Mouse (Mus musculus): Measurements from ENCODE around the gene Slc34a2.

Gene Slc34a2

GRCm38 (mm10) chr5:53037781-53038180 is at the start of gene Slc34a2:
Gene Slc34a2, plus strand, starts transcription at chr5:53038081.
- no peak for DNase-seq (ENCODE audit: low read depth)

DNA sequence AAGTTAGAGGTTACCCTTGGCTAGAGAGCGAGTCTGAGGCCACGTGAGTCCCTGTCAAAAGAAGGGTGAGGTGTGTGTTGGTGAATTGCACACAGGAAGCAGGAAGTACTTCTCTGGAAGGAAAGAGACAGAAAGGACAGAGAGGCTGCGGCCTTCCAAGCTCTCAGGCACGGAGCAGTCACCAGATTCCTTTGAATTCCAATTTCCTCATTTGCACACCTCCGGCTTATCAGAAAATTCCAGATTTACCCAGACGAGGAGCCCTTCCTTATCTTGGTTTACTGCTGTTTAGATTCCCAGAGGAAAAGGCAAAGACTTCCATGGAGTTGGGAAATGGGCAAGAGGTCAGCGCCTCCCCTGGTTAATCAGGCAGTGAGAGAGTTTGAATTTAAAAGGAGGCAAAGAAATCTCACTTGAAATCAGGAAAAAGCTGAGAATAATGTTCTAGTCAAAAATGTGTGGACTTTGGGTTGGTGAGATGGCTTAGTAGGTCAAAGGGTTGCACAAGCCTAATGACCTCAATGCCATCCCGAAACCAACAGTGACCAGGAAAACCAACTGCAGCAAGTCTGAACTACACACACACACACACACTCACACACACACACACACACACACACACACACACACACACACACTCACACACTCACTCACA is 47.1 kb upstream of the Slc34a2 start:
- no peak for DNase-seq (ENCODE audit: low read depth)

- no peak for DNase-seq (ENCODE audit: low read depth)
Measured at GRCm38 (mm10) chr5:52992210-52992897, 45.5 kb upstream of the Slc34a2 start.

GRCm38 (mm10) chr5:52993490-52994282 is 44.2 kb upstream of the Slc34a2 start:
- no peak for DNase-seq (ENCODE audit: low read depth)

- DNase-seq (ENCODE audit: low read depth): no peak
Measured at GRCm38 (mm10) chr5:52995461-52995860, 42.4 kb upstream of the Slc34a2 start.

- DNase-seq (ENCODE audit: low read depth): no peak
Measured at GRCm38 (mm10) chr5:52996145-52996544, 41.7 kb upstream of the Slc34a2 start.

- no peak for DNase-seq (ENCODE audit: low read depth)
Measured at GRCm38 (mm10) chr5:52996601-52997000, 41.3 kb upstream of the Slc34a2 start.

GRCm38 (mm10) chr5:52997032-52997431 is 40.8 kb upstream of the Slc34a2 start:
- DNase-seq (ENCODE audit: low read depth): no peak

GRCm38 (mm10) chr5:52998097-52998760 is 39.7 kb upstream of the Slc34a2 start:
- no peak for DNase-seq (ENCODE audit: low read depth)

GRCm38 (mm10) chr5:53000169-53000872 is 37.6 kb upstream of the Slc34a2 start:
- DNase-seq (ENCODE audit: low read depth): no peak

- no peak for DNase-seq (ENCODE audit: low read depth)
Measured at GRCm38 (mm10) chr5:53002599-53003203, 35.2 kb upstream of the Slc34a2 start.

DNA sequence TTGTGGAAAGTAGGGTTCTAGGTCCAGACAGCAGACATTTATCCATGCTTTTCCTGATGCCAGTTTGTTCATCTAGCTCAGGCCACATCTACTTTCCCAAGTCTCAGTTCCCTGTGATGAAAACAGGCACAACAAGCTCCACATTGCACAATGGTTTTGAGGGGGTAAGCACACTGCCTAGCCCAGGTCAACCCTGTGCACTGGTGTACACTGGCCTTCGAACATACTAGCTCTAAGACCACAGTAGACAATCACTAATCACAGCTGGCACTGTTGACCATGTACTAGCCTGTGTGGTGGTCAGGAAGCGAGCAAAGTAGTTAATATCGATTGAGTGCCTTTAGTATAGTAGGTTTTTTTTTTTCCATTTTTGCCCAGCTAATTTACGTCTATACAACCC is 34.4 kb upstream of the Slc34a2 start:
- no peak for DNase-seq (ENCODE audit: low read depth)

DNA sequence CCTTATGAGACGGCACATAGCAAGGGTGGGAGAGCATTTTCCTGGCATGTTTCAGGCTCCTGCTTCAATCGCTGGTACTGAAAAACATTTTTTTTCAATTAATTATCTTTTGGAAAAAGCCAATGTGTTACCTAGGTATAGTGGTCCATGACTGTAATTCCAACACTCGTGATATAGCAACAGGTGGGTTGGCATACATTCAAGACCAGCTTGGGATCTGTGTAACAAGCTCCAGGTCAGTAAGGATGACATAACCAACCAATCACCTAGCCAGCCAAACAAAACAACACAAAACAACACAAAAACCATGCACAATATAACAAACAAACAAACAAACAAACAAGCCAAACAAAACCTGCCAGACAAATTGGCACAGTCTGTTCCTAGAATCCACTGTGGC is 33.9 kb upstream of the Slc34a2 start:
- DNase-seq (ENCODE audit: low read depth): no peak

DNA sequence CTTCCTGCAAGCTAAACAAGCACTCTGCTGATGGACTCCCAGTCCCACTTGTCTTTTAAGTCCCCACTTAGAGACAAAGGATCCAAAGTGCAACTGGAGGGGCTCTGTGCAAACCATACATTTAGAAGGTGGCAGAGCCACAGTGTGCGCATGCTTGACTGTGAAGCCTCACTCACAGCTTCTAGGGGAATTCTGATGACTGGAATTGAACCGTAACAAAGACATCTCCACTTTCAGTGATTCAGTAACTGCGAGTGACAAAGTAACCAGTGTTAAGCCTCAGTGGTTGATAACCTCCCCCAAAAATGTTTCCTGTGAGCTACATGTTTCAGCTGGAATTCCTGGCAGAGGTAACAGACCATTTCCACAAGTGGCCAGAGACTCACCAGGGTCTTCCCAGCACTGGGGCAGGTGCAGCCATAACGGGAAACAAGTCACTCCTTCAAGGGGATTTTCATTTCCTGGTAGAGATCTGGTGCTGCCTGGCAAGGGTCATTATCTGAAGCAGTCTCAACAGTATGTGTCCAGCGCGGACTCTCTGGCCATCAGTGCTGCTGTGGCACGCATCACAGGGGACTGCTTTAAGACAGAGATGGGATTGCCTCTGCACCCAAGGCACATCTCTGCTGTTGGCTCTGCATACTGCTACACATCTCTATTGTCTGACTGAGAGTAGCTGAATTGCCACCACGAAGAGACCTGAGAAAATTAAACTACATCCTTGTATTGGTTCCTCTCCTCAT is 28.7 kb upstream of the Slc34a2 start:
- DNase-seq (ENCODE audit: low read depth): no peak

GRCm38 (mm10) chr5:53009770-53010133 is 28.1 kb upstream of the Slc34a2 start:
- no peak for DNase-seq (ENCODE audit: low read depth)

DNA sequence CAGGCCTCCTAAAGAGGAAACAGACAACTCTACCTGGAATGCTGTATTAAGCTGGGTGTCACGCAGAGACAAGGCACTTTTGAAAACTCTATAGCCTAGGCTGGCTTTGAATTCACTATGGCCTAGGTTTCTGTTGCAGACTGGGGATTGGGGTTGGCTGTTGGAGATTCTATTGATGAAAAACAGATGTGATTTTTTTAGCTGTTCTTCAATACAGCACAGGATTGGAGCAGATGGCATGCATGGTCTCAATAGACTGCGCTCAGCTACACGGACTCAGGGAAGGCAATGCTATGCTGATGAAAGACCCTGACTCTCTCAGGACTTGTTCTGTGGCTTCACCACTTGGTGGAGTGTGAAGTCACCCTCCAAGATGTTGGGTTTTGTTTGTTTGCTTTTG is 26.6 kb upstream of the Slc34a2 start:
- no peak for DNase-seq (ENCODE audit: low read depth)

DNA sequence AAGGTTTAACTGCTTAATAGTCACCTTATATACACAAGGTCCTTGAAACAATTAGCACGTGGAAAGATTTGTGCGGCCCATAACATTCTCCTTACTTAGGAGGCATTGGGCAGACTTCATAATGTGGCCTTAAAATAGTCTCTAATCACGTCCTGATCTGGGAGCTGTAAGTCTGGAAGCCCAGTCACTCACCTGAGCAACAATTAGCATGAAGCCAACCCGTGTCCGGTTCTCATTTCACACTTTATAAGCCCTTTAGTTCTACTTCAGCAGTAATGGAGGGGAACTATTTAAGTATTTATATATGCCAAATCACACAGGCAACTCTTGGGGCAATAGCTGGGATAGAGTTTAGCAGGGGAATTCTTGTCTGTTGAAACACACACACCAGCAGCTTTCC is 21.3 kb upstream of the Slc34a2 start:
- DNase-seq (ENCODE audit: low read depth): no peak

DNA sequence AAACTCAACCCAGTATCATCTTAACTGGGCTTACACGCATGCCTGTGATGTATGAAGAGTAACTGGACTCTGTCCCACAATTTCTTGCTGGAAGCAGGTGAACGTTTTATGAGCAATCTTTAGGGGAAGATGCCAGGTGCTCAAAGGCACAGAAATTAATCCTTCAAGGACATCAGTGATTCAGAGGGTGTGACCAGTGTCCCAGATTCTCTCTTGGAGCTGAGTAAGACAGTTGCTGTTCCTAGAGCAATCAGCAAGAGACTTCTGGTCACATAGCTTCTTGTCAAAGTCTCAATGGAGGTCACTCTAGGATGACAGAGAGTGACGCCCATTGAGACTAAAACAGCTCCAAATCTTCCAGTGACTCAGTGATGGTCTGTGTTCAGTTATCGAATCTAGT is 19.6 kb upstream of the Slc34a2 start:
- no peak for DNase-seq (ENCODE audit: low read depth)

DNA sequence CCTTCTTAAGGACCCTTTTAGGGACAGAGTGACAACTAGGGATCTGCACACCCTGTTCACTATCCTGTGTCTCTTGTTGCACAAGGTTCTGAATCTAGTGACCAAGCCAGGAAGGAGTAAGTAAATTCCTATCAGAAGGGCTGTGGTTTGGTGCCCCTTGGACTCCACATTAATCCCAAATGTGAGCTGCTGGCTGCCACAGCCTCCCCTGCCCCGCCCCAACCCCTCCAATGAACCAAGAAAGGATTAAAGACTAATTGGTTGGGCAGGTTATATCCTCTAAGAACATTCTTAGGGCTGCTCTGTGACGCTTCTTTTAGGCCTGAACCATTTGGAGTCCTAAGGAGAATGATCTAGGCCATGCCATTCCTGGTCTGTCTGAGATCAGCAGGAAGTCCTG is 14.4 kb upstream of the Slc34a2 start:
- DNase-seq (ENCODE audit: low read depth): no peak

DNA sequence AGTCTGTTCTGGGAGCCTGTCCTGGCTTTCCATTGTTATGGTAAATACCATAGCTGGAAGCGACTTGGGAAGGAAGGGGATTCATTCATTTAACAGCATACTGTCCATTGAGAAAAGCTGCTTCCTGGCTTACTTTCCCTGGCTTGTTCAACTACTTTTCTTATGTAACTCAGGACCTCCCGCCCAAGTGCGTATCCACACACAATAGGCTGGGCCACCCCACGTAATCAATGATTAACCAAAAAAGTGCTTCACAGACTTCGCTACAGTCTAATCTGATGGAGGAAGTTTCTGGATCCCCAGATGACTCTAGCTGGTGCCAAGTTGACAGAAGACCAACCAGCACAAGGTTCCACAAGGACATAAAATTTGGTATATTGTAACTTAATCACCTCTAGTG is 14.0 kb upstream of the Slc34a2 start:
- DNase-seq (ENCODE audit: low read depth): no peak

All from induced T-regulatory cell, adult 2 months (primary cell).